Mouse (Mus musculus) hematopoietic multipotent progenitor cell, adult 10-12 weeks (in vitro differentiated cells): ENCODE measurements around the gene Gm4763. TPM values are rescaled to one million over a fixed set of nuclear protein-coding genes. Genes with fewer than 3 reads are reported as not detected.

ENCODE experiments used
- polyA plus RNA-seq: library from polyadenylated mRNA; stranded (reverse); fragments of >175 nt; gene quantifications from 2 replicates; pipeline ENCODE4 v1.2.3, GENCODE M21; 2012; ENCODE audit warnings: low replicate concordance

The Gm4763 gene
- polyA plus RNA-seq, result not detected in 2 replicates

DNA sequence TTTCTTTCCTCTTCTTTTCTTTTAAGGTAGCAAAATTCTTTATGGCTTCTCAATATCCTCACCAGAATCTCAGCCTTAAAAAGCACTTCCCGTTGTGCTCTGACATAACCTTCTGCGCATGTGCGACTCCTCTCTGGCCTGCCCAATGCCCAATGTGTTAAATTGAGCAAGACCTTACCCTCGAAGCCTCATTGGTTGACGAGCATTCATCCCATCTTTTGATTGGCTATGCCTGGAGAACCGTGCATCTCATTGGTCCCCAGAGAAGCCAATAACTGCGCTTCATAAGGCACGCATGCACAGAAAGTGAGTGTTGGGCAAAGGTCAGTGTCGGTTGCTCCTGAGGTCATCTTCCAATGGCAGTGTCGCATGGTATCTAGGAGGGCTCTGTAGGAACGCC lies at the start of gene Gm4763:
Gene Gm4763 (minus strand): TSS at position 101 of the 400 bp plus-strand sequence.

DNA sequence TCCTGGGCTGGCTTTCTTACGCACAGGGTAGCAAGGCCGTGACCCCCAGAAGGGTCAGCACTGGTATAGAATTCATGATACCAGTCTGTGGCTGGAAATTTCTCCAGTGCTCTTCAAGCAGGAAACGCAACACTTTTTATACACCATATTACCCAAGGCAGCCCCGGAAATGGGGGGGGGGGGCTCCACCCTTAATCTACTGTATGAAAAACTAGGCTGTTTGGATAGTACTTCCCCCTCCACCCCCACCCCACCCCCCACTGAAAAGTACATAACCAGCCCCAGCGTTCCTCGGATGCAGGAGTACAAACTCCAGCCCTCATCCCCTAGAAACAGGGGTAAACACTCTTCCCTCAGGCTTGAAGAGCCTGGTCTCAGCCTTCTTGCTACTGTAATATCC lies 33.5 kb upstream of the Gm4763 start, which contains the start of gene Cd177:
Gene Cd177 (minus strand): TSS at position 101 of the 400 bp plus-strand sequence.

DNA sequence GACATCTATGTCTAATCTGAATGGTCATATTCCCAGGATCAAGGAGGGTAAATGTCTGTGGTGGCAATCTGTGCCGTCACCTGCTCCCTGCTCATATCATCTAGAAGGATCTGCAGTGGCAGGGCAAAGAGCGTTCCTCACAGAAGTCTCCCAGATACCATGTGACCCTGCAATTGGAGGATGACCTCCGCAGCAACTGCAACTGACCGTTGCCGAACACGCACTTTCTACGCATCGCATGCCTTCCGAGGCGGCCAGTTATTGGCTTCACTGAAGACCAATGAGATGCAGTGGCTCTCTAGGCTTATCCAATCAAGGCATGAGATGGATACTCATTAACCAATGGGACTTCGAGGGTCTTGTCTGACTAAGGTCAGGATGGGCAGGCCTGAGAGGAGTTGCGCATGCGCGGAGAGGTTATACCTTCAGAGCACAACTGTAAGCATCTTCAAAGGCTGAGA lies 17.8 kb downstream of the Gm4763 start, which contains the start of gene BC049730:
Gene BC049730 (plus strand): TSS at position 411 of the 461 bp plus-strand sequence.

DNA sequence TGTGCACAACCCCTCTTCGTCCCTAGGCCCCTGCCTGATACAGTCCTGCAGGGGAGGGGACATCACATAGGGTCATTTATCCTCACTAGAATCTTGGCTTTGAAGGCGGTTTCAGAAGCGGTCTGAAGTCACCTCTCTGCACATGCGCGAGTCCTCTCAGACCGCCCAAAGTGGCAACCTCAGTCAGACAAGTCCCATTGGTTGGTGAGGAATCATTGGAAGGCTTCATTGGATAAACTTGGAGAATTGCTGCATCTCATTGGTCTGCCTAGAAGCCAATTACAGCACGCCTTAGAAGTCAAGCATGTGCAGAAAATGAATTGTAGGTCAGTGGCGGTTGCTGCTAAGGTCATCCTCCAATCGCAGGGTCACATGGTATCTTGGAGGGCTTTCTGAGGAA lies 50.1 kb downstream of the Gm4763 start, which contains the start of gene Tex101:
Gene Tex101 (minus strand): TSS at position 101 of the 400 bp plus-strand sequence.

Other genes with a start within 250 kb of the Gm4763 start
- gene Cadm4, start 244.9 kb downstream of the Gm4763 start, polyA plus RNA-seq, result 2.0 and 2.4 TPM in 2 replicates
- 7.0 and 19.2 TPM in 2 replicates for gene Zfp428, start 219.9 kb downstream of the Gm4763 start, polyA plus RNA-seq
- not detected in 2 replicates for gene AC161166.1, start 214.5 kb downstream of the Gm4763 start, polyA plus RNA-seq
- gene Irgq, start 196.2 kb downstream of the Gm4763 start, polyA plus RNA-seq, result 12.8 and 24.4 TPM in 2 replicates
- gene Pinlyp, start 180.8 kb downstream of the Gm4763 start, polyA plus RNA-seq, result 0.44 TPM in 1 of 2 replicates, not detected in the other
- 98.5 and 301 TPM in 2 replicates for gene Xrcc1, start 180.6 kb downstream of the Gm4763 start, polyA plus RNA-seq
- gene Ethe1, start 139.4 kb downstream of the Gm4763 start, polyA plus RNA-seq, result 18.7 and 25.3 TPM in 2 replicates
- 0.53 and 2.1 TPM in 2 replicates for gene Zfp575, start 139.3 kb downstream of the Gm4763 start, polyA plus RNA-seq
- gene Phldb3, start 116.1 kb downstream of the Gm4763 start, polyA plus RNA-seq, result 14.0 and 33.6 TPM in 2 replicates
- 0.09 TPM in 1 of 2 replicates, not detected in the other for gene Lypd3, start 90.4 kb downstream of the Gm4763 start, polyA plus RNA-seq
- 0.11 TPM in 1 of 2 replicates, not detected in the other for gene Tex101, start 50.2 kb downstream of the Gm4763 start, polyA plus RNA-seq
- gene BC049730, start 17.7 kb downstream of the Gm4763 start, polyA plus RNA-seq, result not detected in 2 replicates
- gene Cd177, start 33.4 kb upstream of the Gm4763 start, polyA plus RNA-seq, result 13.0 and 17.4 TPM in 2 replicates
- 0.33 and 0.85 TPM in 2 replicates for gene Ceacam10, start 50.3 kb upstream of the Gm4763 start, polyA plus RNA-seq
- gene Gm9844, start 135.3 kb upstream of the Gm4763 start, polyA plus RNA-seq, result 29.7 and 64.5 TPM in 2 replicates
- gene Lypd4, start 143.0 kb upstream of the Gm4763 start, polyA plus RNA-seq, result not detected in 2 replicates
- not detected in 2 replicates for gene Dmrtc2, start 143.1 kb upstream of the Gm4763 start, polyA plus RNA-seq
- 2,483 and 3,423 TPM in 2 replicates for gene Rps19, start 157.5 kb upstream of the Gm4763 start, polyA plus RNA-seq
- 785 and 2,403 TPM in 2 replicates for gene Cd79a, start 170.5 kb upstream of the Gm4763 start, polyA plus RNA-seq
- gene Arhgef1, start 176.0 kb upstream of the Gm4763 start, polyA plus RNA-seq, result 1,525 and 2,253 TPM in 2 replicates
- gene Gm4881, start 217.6 kb upstream of the Gm4763 start, polyA plus RNA-seq, result 0.17 TPM in 1 of 2 replicates, not detected in the other
- gene Rabac1, start 245.8 kb upstream of the Gm4763 start, polyA plus RNA-seq, result 384 and 783 TPM in 2 replicates